Mouse (Mus musculus) megakaryocyte, embryonic 14.5 days (primary cell): ENCODE measurements around the gene Nudt22.

Experiments
- FLI1 ChIP-seq: IDR thresholded peaks from 2 replicates; pipeline ENCODE4 v1.6.1; 2012; ENCODE audit warnings: low read length, inconsistent platforms, mixed read lengths
- GATA1 ChIP-seq: IDR thresholded peaks from 3 replicates; pipeline ENCODE4 v1.6.1; 2012; ENCODE audit warnings: mixed read lengths, low read length, inconsistent platforms, borderline replicate concordance

DNA sequence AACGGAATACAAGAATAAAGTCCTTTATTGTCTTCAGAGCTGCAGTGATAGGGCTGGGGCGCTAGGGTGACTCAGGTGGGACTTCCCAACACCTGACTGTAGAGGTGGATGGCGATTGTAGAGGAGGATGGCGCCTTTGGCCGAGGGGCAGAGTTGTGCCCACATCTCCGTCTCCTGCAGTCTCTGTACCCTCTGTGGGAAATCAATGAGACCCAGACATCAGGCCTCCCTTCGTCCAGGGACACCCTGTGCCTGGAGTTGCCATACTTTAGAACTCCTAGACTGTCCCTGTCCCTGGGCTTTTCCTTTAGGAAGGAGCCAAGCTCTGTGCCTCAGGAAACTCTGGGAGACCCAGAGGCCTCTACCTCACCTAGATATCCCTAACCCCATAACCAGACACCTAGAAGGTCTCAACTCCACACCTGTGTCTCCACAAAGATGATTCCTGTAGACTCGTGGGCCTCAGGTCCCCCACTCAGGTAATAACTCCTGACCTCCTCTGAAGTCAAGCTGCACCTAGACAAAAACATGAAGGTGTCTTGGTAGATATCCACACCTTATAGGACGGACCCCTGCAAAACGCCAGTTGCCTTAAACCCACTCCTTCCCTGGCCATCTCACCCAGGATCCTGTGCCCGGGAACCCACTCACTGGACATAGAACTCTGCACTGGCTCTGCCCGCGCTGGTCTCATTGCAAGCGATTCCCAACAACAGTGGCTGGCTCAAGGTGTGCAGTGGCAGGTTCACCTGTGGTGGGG, 2.7 kb downstream of the Nudt22 start:
- no peak for TF ChIP-seq GATA1
- no peak for TF ChIP-seq FLI1
